Mouse (Mus musculus) heart, adult 2 months (tissue): ENCODE measurements around the gene Epb41l4b. TPM values are rescaled to one million over a fixed set of nuclear protein-coding genes. Genes with fewer than 3 reads are reported as not detected.

Experiments
- DNase-seq, 2 experiments: peaks; one replicate each; pipeline ENCODE4 v3.0.0; 2021
- H3K27ac ChIP-seq: fragments of 200-600 bp; 2 replicates; pipeline ENCODE4 v1.8.1; 2022
- H3K27me3 ChIP-seq: fragments of 200-500 bp; 2 replicates; pipeline ENCODE4 v1.6.1; 2012; ENCODE audit warnings: mild to moderate bottlenecking, low read length, inconsistent platforms, mixed read lengths; ENCODE audit not compliant: control insufficient read depth, insufficient read depth
- H3K36me3 ChIP-seq: fragments of 200-500 bp; 2 replicates; pipeline ENCODE4 v1.6.1; 2012; ENCODE audit warnings: low read length, inconsistent platforms; ENCODE audit not compliant: control insufficient read depth, insufficient read depth
- H3K4me1 ChIP-seq: fragments of 200-500 bp; 2 replicates; pipeline ENCODE4 v1.6.1; 2011; ENCODE audit warnings: low read length; ENCODE audit not compliant: control insufficient read depth, insufficient read depth
- H3K4me3 ChIP-seq: fragments of 200-600 bp; 2 replicates; pipeline ENCODE4 v1.8.1; 2022
- H3K79me2 ChIP-seq: fragments of 200-500 bp; replicated peaks from 2 replicates; pipeline ENCODE4 v1.6.1; 2012; ENCODE audit warnings: mild to moderate bottlenecking, inconsistent platforms, low read length, moderate library complexity, mixed read lengths; ENCODE audit not compliant: control insufficient read depth, insufficient read depth
- H3K9ac ChIP-seq: fragments of 200-500 bp; 2 replicates; pipeline ENCODE4 v1.6.1; 2012; ENCODE audit warnings: low read depth, mild to moderate bottlenecking, control low read depth, inconsistent platforms, low read length, mixed read lengths
- CTCF ChIP-seq: fragments of 200-600 bp; IDR thresholded peaks from 2 replicates; pipeline ENCODE4 v1.8.1; 2022; ENCODE audit warnings: antibody characterized with exemption, mild to moderate bottlenecking, moderate library complexity
- EP300 ChIP-seq: fragments of 200-500 bp; IDR thresholded peaks from 2 replicates; pipeline ENCODE4 v1.6.1; 2011; ENCODE audit warnings: low read depth, low read length, control low read depth; ENCODE audit not compliant: insufficient read depth
- POLR2A ChIP-seq: fragments of 200-500 bp; IDR thresholded peaks from 2 replicates; pipeline ENCODE4 v1.6.1; 2011; ENCODE audit warnings: mild to moderate bottlenecking, low read depth, low read length, control low read depth; ENCODE audit not compliant: insufficient read depth
- WGBS: fragments of 180-500 bp; shearing (Covaris S2); methylation state at CpG from one replicate; pipeline ENCODE4 v1.1.7; 2018; 5-methylcytosine and 5-hydroxymethylcytosine counted together
- intact Hi-C: fragments of 180-260 bp; cut with DNase I; formaldehyde crosslinking; loops from one replicate; pipeline ENCODE4 v1.15.1; 2025
- polyA plus RNA-seq: library from polyadenylated mRNA; depleted of rRNA; stranded (reverse); fragments of >200 nt; gene quantifications from 2 replicates; pipeline ENCODE4 v1.2.3, GENCODE M21; 2012
- total RNA-seq, 2 experiments: library from RNA; stranded (reverse); gene quantifications; 2 replicates each; pipeline ENCODE4 v1.2.3; 2021

Gene Epb41l4b
- total and polyA plus RNA-seq, 3 experiments, result 1.9 to 3.0 (median 2.6) TPM

- no peaks in the 10 kb centered on the region for H3K27me3 ChIP-seq
- no peaks in the 10 kb centered on the region for H3K4me1 ChIP-seq
- H3K9ac ChIP-seq, result no peak overlapping the region
- intact Hi-C loops, result no loop called here
- TF ChIP-seq EP300 (no peak), POLR2A (no peak), CTCF (no peak)
- 73% methylated on average over 7 of the region's 7 CpGs for WGBS
- DNase-seq, result no peak
- H3K27ac ChIP-seq, result no peak overlapping the region
- H3K79me2 ChIP-seq, result no peaks in the 10 kb centered on the region
- no peak overlapping the region for H3K4me3 ChIP-seq
- H3K36me3 ChIP-seq, result no peaks in the 10 kb centered on the region
These were observed 105.7 kb downstream of the Epb41l4b start for GRCm38 (mm10) chr4:57037554-57037953.

GRCm38 (mm10) chr4:57034169-57034568 is 109.1 kb downstream of the Epb41l4b start:
- 70% methylated on average over 5 of the region's 5 CpGs for WGBS
- H3K4me3 ChIP-seq, result no peak overlapping the region
- DNase-seq, result no peak
- H3K27me3 ChIP-seq, result no peaks in the 10 kb centered on the region
- H3K27ac ChIP-seq, result no peak overlapping the region
- no peak for TF ChIP-seq EP300
- no peak for TF ChIP-seq CTCF
- no peak for TF ChIP-seq POLR2A
- intact Hi-C loops, result no loop called here
- no peak overlapping the region for H3K9ac ChIP-seq
- H3K79me2 ChIP-seq, result no peaks in the 10 kb centered on the region
- no peaks in the 10 kb centered on the region for H3K36me3 ChIP-seq
- H3K4me1 ChIP-seq, result no peaks in the 10 kb centered on the region

- Histone ChIP-seq H3K27ac (no peak overlapping the region), H3K79me2 (no peaks in the 10 kb centered on the region), H3K4me1 (no peaks in the 10 kb centered on the region), H3K36me3 (no peaks in the 10 kb centered on the region), H3K9ac (no peak overlapping the region), H3K27me3 (no peaks in the 10 kb centered on the region), H3K4me3 (no peak overlapping the region)
- TF ChIP-seq CTCF (no peak), EP300 (no peak), POLR2A (no peak)
- intact Hi-C loops, result no loop called here
- 62% methylated on average over 4 of the region's 4 CpGs for WGBS
- DNase-seq, result no peak
These were observed 111.8 kb downstream of the Epb41l4b start for GRCm38 (mm10) chr4:57031440-57031839.

GRCm38 (mm10) chr4:57027954-57028353 is 115.3 kb downstream of the Epb41l4b start:
- WGBS, result 31% methylated on average over 10 of the region's 10 CpGs
- Histone ChIP-seq H3K4me1 (no peaks in the 10 kb centered on the region), H3K79me2 (no peaks in the 10 kb centered on the region), H3K36me3 (no peaks in the 10 kb centered on the region), H3K9ac (no peak overlapping the region), H3K27me3 (no peaks in the 10 kb centered on the region), H3K4me3 (no peak overlapping the region), H3K27ac (no peak overlapping the region)
- DNase-seq, result no peak
- no peak for TF ChIP-seq POLR2A
- no peak for TF ChIP-seq EP300
- TF ChIP-seq CTCF, result no peak
- intact Hi-C loops, result no loop called here

GRCm38 (mm10) chr4:57023527-57023926 is 119.7 kb downstream of the Epb41l4b start:
- DNase-seq, result no peak
- Histone ChIP-seq H3K36me3 (no peaks in the 10 kb centered on the region), H3K4me3 (no peak overlapping the region), H3K27ac (no peak overlapping the region), H3K4me1 (no peaks in the 10 kb centered on the region), H3K79me2 (no peaks in the 10 kb centered on the region), H3K9ac (no peak overlapping the region), H3K27me3 (no peaks in the 10 kb centered on the region)
- intact Hi-C loops, result no loop called here
- TF ChIP-seq POLR2A (no peak), CTCF (no peak), EP300 (no peak)
- WGBS, result 87% methylated on average over 3 of the region's 3 CpGs

- Histone ChIP-seq H3K4me1 (no peaks in the 10 kb centered on the region), H3K4me3 (no peak overlapping the region), H3K79me2 (no peaks in the 10 kb centered on the region), H3K27ac (no peak overlapping the region), H3K9ac (no peak overlapping the region), H3K36me3 (no peaks in the 10 kb centered on the region), H3K27me3 (no peaks in the 10 kb centered on the region)
- intact Hi-C loops, result no loop called here
- no peak for DNase-seq
- no peak for TF ChIP-seq EP300
- peak; percentile 18; the same call in 1 of the 2 replicates for TF ChIP-seq CTCF
- WGBS, result 95% methylated on average over 3 of the region's 3 CpGs
These were observed 121.9 kb downstream of the Epb41l4b start for GRCm38 (mm10) chr4:57021288-57021687.
